Mouse (Mus musculus) bone marrow macrophage, adult 2 months (primary cell): ENCODE results near the gene Slc25a48.

Experiments
- CTCF ChIP-seq: IDR thresholded peaks from 2 replicates; pipeline ENCODE4 v1.5.1; 2012; ENCODE audit warnings: low read depth, mild to moderate bottlenecking, low read length, moderate library complexity
- POLR2A ChIP-seq: IDR thresholded peaks from 2 replicates; pipeline ENCODE4 v1.6.1; 2012; ENCODE audit warnings: mild to moderate bottlenecking, low read depth, low read length, borderline replicate concordance

- TF ChIP-seq CTCF (no peak), POLR2A (no peak)
Observed at GRCm38 (mm10) chr13:56419538-56419937, 18.6 kb upstream of the Slc25a48 start.
